Mouse (Mus musculus) adrenal gland, adult 2 months (tissue): ENCODE measurements around the gene Slc22a4. TPM values are rescaled to one million over a fixed set of nuclear protein-coding genes. Genes with fewer than 3 reads are reported as not detected.
A peak's percentile ranks its signal among the peaks of the same experiment; 100 is the strongest.
"Not testable (repeated sequence)": the region's sequence is repeated elsewhere in the genome, so short reads cannot be mapped to it uniquely, and the experiment has no call there.

Source experiments
- DNase-seq: peaks from one replicate; pipeline ENCODE4 v3.0.0; 2021
- polyA plus RNA-seq: library from polyadenylated mRNA; depleted of rRNA; stranded (reverse); fragments of >200 nt; gene quantifications from 2 replicates; pipeline ENCODE4 v1.2.3, GENCODE M21; 2012
- total RNA-seq, 2 experiments: library from RNA; stranded (reverse); gene quantifications; 2 replicates each; pipeline ENCODE4 v1.2.3; 2021

Slc22a4 gene
- total and polyA plus RNA-seq, 3 experiments = 7.1 to 10.8 (median 7.1) TPM

DNA sequence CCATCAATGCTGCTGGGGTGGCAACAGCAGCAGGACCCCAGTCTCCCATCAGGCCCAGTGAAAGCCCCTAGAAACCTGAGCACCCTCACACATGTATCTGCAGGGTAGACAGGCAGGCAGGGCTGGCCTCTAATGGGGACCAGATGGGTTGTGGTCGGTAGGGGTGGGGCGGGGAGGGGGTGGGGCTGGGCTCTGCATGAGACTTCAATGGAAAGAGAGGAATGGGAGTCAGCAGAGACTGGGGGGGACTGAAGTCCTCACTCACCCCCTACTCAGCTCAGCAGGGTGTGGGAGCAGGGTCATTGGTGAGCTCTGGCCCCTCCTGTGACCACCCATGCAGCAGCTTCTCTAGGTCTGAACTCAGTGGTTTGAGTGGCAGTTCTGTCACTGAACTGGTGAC lies 29.5 kb upstream of the Slc22a4 start:
- no peak for DNase-seq

DNA sequence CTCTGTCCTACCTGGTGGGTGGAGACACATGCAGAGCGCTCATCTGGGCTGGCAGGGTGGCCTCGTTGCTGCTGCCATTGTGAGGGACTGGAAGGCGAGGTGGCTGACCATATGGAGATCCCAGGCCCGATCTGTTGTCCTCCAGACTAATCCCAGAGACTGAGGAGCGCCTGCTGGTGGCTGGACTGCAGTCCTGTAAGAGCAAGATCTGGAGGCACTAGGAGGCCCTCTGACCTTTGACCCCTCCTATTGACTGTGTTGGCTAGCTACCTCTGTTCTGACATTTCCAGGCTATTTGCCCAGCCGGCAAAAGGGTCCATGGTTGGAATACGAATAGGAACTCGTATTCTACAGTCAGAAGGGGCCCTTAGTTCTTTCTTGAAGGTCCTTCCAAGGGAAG lies 28.2 kb upstream of the Slc22a4 start:
- no peak for DNase-seq

DNA sequence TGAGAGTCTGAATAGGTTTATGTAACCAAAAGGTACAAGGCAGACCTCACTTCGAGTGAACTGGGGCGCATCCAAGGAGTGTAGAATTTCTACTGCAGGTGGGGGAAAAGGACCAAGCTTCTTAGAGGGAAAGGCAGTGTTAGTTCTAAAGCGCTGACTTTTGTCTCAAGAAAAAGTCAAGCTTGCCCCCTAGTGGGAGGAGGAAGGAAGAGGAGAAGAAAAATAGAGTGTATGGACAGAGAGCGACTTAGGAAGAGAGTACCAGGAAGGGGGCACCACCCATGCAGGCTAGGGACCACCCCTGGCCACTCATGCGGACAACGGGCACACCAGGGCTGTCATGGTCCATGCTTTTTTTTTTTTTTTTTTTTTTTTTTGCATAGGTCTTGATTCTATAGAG lies 26.4 kb upstream of the Slc22a4 start:
- DNase-seq = no peak

DNA sequence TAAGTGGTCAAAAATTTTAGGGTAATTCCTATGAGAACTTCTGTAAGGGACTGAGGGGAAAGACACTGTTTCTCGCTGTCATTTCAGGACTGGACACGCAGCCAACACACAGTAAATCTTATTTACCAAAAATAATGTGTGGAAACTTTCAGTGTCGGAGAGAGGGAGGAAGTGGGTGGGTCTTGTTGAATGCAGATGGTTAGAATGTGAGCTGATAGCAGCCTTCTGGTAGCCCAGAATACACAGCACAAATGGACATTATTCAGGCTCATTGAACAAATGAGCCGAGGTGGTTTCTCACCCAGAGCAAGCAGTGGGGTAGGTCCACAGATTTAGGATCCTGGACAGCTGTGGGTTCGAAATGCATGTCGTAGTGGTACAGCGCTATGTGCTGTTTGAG lies 25.2 kb upstream of the Slc22a4 start:
- no peak for DNase-seq

DNA sequence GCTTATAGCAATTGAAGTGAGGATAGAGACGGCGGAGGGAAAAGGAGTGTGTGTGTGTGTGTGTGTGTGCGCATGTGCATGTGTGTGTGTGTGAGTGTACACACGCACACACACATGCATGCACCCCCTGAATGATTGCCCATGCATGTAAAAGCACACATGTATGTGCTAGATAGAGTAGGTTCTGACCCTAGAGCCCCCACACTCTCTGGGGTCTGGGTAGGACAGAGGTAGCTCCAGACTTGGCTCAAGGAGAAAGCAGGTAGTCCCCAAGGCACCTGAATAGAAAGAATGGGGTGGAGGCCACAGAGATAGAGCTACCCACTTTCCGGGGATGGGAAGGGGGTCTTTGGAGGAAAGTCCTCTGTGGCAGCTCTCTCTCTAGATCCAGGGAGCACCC lies 24.2 kb upstream of the Slc22a4 start:
- DNase-seq = no peak

DNA sequence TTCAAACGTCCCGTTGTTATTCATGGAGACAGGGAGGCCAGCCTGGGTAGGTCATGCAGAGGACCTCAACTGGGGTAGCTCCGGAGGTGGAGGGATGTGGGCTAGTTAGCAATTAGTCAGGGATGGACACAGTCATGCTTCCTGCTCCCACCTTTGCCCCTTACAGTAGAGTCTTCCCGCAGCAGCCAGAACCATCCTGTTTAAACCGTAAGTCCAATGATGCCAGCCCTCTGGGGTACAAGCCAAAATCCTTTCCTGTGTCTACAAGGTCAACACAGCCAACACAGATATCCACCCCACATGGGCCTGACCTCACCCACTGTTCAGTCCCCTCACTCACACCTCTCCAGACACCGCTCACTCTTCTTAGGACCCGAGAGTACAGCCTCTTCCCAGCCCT lies 23.3 kb upstream of the Slc22a4 start:
- no peak for DNase-seq

DNA sequence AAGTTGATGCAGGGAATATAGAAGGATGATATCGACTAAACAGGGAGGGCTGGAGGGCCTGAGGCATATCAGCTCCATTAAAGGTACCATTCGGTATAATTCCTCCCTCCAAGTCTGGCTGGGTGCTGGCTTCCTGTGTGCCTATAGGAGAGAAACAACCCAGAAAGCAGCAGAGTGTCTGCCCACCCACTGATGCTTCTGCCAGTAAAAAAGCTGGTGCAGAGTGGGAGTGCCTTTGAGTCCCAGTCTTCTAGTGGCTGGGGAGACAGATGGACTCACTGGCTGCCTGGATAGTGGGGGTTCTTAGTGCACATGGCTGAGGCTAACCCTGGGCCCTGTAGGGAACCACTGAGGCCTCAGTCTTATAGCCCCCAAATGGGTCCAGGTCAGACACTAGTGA lies 22.3 kb upstream of the Slc22a4 start:
- DNase-seq = no peak

DNA sequence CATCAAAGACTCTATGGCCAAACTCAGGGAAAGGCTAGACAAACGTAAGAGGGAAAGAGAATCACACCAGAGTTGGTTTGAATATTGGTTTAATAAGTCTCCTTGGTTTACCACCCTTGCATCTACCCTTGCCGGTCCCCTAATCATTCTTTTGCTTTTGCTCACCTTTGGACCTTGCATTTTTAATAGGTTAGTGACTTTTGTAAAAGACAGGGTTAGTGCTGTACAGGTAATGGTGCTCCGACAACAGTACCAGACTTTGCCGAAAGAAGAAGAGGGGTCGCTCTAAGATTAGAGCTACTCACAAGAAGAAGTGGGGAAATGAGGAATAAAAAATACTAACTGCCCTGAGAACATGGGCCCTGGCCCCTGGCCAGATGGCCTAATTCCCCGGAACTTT lies 12.8 kb upstream of the Slc22a4 start:
- no peak for DNase-seq

DNA sequence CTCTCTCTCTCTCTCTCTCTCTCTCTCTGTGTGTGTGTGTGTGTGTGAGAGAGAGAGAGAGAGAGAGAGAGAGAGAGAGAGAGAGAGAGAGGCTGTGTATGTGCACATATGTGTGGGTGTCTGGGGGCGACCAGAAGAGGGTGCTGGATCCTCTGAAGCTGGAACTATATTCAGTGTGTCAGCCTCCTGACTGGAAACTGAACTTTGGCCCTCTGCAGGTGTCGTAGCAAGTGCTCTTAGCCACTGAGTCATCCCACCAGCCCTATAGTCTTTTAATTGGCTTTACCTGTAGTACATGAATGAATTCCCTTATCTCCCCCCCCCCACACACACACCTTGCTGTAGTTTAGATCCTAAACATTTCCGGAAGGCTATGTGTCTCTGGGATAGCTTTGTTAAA lies 5.0 kb upstream of the Slc22a4 start:
- DNase-seq = not testable (repeated sequence)

DNA sequence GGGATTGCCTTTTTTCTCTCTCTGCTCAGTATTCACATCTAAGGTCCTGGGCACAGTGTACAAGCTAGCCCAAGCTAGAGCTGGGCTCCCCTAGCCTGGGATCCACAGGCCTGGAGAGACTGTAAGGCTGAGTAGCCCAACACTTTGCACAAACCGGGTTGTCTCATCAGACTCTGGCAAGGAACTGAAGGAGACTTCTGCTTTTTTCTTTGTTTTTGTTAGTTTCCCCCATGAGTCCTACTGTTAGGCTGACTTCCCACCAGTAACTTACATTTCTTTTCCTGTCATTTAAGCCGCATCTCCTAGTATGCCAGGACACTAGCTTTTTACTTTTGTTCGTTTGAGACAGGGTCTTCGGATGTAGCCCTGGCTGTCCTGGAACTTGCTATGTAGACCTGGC lies 1.1 kb upstream of the Slc22a4 start:
- no peak for DNase-seq

DNA sequence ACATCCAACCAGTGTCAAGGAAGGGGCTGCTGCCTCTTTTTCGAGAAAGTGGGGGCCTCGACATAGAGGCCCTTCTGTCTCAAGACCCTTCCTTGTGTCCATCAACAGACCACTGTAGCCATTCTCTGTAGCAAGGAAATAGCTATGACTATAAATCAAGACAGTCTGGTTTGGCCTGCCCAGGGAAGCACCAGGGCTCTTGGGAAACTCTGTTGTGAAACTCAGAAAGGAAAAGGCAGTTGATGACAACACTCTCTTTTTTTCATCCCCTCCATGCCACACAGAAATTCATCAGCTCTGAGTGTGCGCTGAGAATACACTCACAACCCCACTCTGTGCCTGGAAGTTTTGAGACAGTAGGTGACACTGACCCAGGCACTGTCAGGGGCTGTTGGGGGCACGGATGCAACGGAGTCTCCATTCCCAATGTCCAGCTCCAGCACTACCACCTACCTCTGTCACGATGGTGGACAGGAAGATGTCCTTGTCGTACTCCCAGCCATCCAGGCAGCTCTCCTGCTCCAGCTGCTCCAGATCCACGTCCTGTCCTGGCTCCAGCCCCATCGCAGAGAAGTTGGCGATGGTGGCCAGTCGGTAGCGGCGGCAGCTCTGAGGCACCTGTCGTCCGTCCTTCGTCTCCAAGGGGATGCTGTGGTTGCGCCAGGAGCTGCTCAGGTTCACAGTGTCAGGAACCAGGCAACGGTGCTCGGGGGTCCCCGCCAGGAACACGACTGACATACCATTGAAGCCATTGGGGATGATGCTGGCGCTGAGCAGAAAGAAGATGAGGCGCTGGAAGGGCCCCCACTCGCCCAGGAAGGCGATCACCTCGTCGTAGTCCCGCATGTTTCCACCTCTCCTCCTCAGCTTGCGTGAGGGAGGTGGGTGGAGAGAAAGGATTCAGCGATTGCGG lies 503 bp downstream of the Slc22a4 start:
- peak; percentile 41 for DNase-seq

DNA sequence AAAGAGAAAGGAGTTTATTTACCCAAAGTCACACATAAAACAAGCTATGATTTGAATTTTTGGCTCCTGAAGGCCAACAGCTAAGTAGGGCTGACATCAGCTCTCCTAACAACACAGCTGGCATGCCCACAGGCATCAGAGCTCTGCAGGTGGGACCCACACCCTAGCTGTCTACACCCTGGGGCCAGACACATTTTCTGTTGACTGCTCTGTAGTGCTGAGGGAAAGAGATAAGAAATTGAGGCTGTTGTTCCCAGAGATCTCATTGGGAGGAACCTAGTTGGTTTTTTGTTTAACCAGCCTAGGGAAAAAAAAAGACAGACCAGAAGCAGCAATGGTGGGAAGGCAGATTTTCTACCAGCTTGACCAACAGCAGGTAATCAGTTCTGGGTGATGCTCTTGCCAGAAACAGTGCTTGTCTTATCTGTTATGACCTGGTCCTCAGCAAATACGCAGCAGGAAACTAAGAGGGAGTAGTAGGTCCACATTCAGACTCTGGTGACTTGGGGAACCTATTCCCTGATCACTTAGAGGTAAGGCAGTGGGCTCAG lies 1.3 kb downstream of the Slc22a4 start:
- no peak for DNase-seq

DNA sequence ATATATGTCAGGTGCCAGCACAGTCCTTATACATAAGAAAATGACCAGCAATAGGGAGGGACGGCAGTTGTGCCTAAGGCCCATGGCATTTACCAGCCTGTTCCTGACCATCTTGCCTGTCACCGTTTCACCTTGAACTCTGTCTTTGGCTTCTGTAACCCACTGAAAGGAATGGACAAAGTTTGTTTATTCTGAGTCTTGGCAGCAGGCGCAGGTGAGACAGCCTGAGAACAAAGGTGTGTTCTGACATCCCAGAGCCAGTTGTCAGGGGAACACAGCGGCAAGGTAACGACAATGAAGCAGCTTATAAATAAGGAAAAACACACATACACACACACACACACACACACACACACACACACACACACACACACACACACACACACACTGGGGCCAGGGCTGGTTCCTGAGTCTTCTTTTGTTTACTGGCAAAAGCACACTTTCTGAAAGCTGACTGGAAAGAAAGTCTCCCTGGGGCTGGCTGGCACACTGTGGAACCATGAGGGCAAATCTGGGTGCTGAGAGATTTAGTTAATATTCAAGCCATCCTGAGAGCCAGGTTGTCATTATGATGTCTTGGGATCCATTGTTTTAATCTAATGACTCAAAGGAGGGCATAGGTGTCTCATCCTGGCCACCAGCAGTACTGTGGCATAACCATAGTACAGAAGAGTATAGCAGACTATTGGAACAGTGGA lies 6.3 kb downstream of the Slc22a4 start:
- DNase-seq = no peak

DNA sequence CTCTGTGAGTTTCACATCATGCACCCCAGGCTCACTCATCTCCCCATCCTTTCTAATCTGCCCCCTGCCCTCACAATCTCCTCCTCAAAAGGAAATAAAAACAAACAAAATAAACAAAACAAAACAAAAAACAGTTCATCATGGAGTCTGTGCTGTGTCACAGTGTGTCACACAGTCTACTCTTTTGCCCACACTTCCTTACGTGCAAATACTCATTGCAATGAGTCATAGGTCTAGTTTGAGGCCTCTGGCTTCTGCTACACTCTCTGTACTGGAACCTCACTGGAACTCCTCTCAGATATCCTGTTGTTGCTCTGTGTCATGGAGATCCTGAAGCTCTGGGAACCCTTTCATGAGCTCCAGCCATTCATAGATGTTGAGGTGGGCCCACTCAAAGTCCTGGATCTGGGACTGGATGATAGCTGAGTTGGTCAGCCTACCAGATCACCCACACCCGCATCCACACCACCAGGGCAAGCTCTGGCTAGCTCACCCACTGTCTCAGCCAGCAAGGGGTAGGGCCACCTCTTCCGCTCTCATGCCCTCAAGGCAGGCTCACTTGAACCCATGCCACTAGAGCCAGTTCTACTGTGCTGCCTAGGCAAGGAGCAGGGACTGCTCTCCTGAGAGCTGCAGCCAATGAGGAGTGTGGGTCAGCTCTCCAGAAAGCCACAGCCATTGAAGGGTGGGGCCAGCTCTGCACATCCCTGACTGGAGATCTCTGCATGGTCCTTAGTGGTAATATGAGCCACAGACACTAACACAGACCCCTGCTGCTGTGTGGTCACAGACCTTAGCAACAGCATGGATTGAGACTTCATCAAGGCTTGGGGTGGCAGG lies 8.8 kb downstream of the Slc22a4 start:
- DNase-seq = no peak

DNA sequence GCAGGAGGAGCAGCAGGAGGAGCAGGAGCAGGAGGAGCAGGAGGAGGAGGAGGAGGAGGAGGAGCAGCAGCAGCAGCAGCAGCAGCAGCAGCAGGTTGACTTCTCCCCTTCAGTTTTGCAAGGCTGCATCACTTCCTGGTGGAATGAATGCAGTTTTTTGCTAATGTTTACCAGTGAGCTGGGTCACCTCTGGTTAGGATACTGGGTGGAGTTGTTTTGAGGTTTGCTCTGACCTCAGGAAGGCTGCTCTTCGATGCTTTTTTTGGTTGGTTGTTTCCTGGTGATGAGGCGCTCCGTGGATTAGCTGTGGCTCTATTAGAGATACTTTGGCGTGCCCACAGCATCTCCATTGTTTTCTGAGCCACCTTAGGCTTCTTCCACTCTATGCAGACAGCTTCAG lies 10.3 kb downstream of the Slc22a4 start:
- DNase-seq = no peak

DNA sequence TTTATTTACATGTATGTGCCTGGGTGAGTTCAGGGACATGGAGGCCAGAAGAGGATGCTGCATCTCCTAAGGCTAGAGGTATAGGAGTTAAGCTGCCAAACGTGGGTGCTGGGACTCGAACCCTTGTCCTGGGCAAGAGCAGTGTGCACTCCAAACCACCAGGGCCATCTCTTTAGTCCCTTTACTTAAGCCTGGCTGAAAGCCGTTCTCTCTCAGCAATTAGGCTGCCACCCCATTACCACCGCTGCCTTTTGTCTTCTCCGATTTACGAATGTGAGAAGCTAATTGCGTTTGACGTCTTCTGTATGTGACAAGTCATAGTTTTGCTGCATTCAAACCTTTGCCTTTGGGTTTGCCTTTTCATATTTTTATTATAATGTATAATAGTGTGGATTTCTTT lies 11.8 kb downstream of the Slc22a4 start:
- DNase-seq = no peak

DNA sequence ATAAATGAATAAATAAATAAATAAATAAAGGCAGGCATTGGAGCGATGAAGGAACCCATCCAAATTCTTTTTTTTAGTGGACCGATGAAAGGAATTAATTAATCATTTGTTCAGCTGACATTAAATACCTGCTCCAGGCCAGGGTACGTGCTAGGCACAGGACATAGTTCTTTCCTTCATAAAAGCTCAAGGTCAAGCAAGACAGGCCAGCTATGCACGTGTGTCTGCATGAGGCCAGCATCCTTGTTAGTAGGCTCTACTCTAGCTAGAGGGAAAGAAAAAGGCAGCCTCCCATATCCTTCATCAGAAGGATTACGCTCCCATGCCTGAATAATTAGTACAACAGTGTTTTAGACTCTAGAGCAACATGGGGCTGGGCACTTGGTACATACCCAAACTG lies 14.9 kb downstream of the Slc22a4 start:
- no peak for DNase-seq

DNA sequence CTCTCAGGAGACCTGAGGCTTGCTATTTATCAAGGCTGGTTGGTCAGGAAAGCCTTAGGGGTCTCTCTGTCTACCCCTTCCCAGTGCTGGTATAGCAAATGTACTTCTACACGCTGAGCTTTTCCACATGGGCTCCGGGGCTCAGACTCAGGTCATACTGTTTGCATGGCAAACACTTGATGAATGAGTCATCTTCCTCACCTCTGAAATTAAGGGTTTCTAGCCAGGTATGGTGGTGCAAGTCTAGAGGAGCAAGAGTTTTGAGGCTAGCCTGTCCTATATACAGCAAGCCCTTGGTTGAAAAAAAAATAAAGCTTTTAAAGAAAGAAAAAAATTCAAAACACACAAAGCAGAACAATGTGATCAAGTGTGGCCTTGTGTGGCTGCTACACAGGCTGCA lies 16.6 kb downstream of the Slc22a4 start:
- DNase-seq = no peak

DNA sequence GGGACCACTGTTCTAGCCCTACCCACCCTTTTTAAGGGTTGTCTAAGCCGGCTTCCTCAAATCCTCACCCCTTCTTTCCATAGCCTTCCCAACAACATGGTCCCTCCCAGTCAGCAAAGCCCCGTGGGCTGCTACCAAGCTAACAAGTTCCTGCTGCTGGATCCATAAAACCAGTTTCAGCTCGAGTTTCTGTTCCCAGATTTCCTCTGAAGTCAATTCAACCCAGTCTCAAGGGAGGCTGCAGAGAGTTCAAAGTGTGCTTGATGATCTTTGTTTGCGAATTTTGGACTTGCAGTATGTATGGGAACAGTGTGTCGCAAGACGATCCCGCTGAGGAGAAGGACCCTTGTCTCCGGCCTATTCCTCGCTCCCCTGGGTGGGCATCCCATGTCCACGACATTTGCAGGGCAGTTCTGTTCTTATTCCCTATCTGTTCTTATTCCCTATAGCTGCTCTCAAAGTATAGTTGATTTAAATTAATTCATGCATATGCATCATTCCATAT lies 19.4 kb downstream of the Slc22a4 start:
- DNase-seq = peak; percentile 17

DNA sequence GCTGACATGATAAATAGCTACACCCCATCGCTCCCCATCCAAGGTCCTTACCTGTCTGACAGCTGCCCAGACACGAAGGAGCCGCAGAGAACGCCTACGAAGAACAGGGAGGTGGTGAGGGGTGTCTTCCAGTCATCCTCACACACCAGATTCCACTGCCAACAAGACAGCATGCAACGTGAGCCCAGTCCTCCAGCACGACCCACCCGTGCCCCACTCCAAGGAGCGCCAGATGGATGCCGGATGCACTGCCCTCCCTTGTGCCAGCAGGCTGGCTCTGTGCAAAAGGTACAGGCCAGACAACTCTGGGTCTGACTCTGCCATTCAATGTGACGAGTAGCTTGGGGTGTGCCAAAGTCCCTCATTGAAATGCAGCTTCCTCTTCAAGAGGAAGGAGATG lies 20.2 kb downstream of the Slc22a4 start:
- DNase-seq = no peak

DNA sequence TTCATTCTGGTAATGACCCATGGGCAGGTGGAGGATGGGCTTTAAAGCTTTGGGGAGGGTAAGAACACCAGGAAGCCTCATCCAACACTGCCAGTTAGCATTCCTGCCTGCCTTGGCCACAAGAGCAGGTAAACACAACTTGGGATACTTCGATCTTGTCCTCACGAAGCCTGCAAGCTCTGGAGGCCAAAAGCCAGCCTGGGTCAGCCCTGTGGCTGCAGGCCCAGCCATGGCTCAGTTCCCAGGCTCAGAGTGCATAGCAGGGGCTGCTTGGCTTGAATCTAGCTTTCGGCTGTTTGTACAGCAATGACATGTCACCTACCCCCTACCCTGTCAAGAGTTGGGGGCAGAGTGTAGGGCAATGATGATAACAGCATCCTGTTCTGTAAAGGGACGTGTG lies 21.0 kb downstream of the Slc22a4 start:
- DNase-seq = peak; percentile 68

DNA sequence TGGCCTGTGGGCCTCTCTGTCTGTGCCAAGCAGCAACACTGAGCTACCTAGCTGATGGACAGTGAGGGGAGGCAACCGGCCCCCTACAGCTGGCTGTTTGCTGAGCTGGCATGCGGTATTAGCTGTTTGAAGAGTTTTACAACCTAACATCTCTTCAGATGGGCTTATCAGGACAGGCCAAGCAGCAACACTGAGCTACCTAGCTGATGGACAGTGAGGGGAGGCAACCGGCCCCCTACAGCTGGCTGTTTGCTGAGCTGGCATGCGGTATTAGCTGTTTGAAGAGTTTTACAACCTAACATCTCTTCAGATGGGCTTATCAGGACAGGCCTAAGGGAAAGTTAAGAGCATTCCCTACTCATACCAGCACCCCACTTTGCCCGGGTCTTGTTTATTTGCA lies 21.5 kb downstream of the Slc22a4 start:
- DNase-seq = not testable (repeated sequence)
